Mouse (Mus musculus) megakaryocyte, embryonic 14.5 days (primary cell): ENCODE measurements around the gene Srsf4.

Experiments used
- FLI1 ChIP-seq: IDR thresholded peaks from 2 replicates; pipeline ENCODE4 v1.6.1; 2012; ENCODE audit warnings: low read length, inconsistent platforms, mixed read lengths
- GATA1 ChIP-seq: IDR thresholded peaks from 3 replicates; pipeline ENCODE4 v1.6.1; 2012; ENCODE audit warnings: mixed read lengths, low read length, inconsistent platforms, borderline replicate concordance

DNA sequence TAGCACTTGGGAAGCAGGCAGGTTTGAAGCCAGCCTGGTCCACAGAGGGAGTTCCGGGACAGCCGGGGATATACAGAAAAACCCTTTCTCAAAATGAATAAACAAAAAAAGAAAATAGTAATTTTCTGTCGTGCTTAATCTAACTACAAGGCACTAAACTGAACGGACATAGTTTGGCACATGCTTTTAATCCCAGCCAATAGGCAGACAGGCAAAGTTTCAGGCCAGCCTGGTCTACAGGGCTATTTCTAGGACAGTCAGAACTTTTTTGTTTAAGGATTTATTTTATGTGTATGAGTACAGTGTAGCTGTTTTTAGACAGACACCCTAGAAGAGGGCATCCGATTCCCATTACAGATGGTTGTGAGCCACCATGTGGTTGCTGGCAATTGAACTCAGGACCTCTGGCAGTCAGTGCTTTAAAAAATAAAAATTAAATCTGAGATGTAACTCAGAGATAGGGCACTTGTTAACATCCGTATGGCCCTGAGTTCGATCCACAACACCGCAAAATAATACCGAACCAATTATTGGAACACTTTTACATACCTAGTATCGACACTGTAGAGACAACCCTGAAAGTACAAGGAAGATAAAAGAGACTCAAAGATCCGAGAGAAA lies 635 bp upstream of the Srsf4 start:
- TF ChIP-seq GATA1 (no peak), FLI1 (no peak)
